Mouse (Mus musculus) limb, embryonic 12.5 days (tissue): Measurements from ENCODE around the gene B230217C12Rik. TPM values are rescaled to one million over a fixed set of nuclear protein-coding genes. Genes with fewer than 3 reads are reported as not detected.

ENCODE experiments used
- ATAC-seq: fragments of 200-750 bp; cut with Nextera tagmentation; 2 replicates; pipeline ENCODE4 v1.8.0; 2017; ENCODE audit warnings: low read depth, moderate TSS enrichment; ENCODE audit not compliant: insufficient number of reproducible peaks, insufficient read depth, low FRiP score, low TSS enrichment
- H3K27ac ChIP-seq: fragments of 300-500 bp; sonication (generic); 2 replicates; pipeline ENCODE4 v1.5.1; 2016; ENCODE audit warnings: mild to moderate bottlenecking, moderate library complexity
- H3K27me3 ChIP-seq: fragments of 300-500 bp; sonication (generic); 2 replicates; pipeline ENCODE4 v1.6.1; 2016; ENCODE audit warnings: mild to moderate bottlenecking, moderate library complexity
- H3K36me3 ChIP-seq: fragments of 300-500 bp; sonication (generic); 2 replicates; pipeline ENCODE4 v1.6.1; 2016; ENCODE audit warnings: mild to moderate bottlenecking, moderate library complexity
- H3K4me1 ChIP-seq: fragments of 300-500 bp; sonication (generic); replicated peaks from 2 replicates; pipeline ENCODE4 v1.6.1; 2016
- H3K4me2 ChIP-seq: fragments of 300-500 bp; sonication (generic); 2 replicates; pipeline ENCODE4 v1.6.1; 2016; ENCODE audit warnings: mild to moderate bottlenecking, moderate library complexity
- H3K4me3 ChIP-seq: fragments of 300-500 bp; sonication (generic); replicated peaks from 2 replicates; pipeline ENCODE4 v1.5.1; 2016; ENCODE audit warnings: mild to moderate bottlenecking
- H3K9ac ChIP-seq: fragments of 300-500 bp; sonication (generic); replicated peaks from 2 replicates; pipeline ENCODE4 v1.6.1; 2016; ENCODE audit warnings: mild to moderate bottlenecking, moderate library complexity
- H3K9me3 ChIP-seq: fragments of 300-500 bp; sonication (generic); 2 replicates; pipeline ENCODE4 v1.6.1; 2016; ENCODE audit warnings: mild to moderate bottlenecking, moderate library complexity
- WGBS: fragments of 180-500 bp; shearing (Covaris S2); methylation state at CpG from one replicate; pipeline ENCODE4 v1.1.7; 2016; 5-methylcytosine and 5-hydroxymethylcytosine counted together
- polyA plus RNA-seq: library from polyadenylated mRNA; unstranded; fragments of >200 nt; fragmentation: Nextera tagmentation; extraction: Ambion mirVana; gene quantifications from 2 replicates; pipeline ENCODE4 v1.2.1, GENCODE M21; 2016

Gene B230217C12Rik
- polyA plus RNA-seq, 1 experiment from 2014 or later, result 13.2 TPM

DNA sequence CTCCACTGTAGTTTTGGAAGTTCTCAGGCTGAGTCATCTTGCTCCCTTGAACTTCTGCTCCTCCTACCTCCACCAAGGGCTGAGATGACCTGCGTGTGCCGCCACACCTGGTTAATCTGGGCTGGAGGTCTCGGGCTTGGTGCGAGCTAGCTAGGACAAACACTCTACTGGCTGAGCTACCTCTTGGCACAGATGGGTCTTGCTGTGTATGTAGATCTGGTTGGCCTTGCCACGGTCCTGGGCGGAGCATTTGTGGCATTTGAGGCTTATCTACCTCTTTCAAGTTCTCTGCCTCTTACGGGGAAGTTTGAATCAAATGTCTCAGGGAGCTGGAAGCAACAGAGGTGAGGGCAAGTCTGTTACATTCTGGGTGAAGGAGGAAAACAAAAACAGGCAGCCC is 30.2 kb upstream of the B230217C12Rik start:
- Histone ChIP-seq H3K4me3 (no peak overlapping the region), H3K27ac (no peak overlapping the region), H3K36me3 (peaks cover 72% of the 10 kb centered on the region), H3K27me3 (no peaks in the 10 kb centered on the region), H3K9me3 (no peaks in the 10 kb centered on the region), H3K4me1 (peaks cover 79% of the 10 kb centered on the region), H3K4me2 (no peak overlapping the region), H3K9ac (no peak overlapping the region)
- 77% methylated on average over 7 of the region's 7 CpGs for WGBS
- no peak for ATAC-seq

GRCm38 (mm10) chr11:97810970-97811369 is 29.6 kb upstream of the B230217C12Rik start:
- Histone ChIP-seq H3K4me3 (no peak overlapping the region), H3K9ac (no peak overlapping the region), H3K9me3 (no peaks in the 10 kb centered on the region), H3K27me3 (no peaks in the 10 kb centered on the region), H3K4me1 (peaks cover 79% of the 10 kb centered on the region), H3K27ac (no peak overlapping the region), H3K36me3 (peaks cover 78% of the 10 kb centered on the region), H3K4me2 (no peak overlapping the region)
- ATAC-seq, result no peak
- 42% methylated on average over 3 of the region's 3 CpGs for WGBS

DNA sequence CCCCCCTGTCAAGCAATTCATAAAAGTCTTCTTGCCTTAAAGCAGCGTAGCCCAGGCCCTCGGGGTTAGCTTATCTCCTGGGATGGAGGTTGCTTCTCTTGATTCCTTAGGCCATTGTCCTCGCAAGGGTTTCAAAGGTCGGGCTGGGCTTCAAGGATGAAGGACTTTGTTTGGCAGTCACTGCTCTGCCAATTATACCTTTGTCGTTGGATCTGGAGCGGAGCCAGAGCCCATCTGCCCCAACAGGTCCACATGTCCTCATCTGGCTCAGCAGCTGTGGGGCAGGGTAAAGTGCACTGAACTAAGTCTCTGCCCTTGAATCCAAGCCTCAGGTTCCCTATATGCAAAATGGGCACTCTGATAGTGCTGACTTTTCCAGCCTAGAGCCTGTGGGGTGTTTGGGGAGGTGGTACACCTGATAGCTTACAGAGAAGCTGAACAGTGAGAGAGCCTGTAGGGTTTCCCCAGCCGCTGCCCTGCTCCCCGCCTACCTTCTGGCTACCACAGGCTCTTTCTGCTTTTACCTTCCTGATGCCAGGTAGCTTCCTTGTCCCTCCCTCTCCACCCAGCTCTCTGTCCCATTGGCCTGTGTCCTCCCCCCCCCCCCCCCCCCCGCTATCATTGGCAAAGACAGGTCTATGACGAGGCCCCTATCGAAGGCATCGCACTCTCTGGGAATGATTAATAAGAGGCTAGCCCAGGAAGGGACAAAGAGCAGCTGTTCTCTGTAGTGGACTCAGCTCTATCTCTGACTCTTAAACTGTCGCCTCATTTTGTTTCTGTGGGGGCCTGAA is 28.8 kb upstream of the B230217C12Rik start:
- Histone ChIP-seq H3K9me3 (no peaks in the 10 kb centered on the region), H3K9ac (peak overlapping the region; percentile 42; the same call in 1 of the 2 replicates), H3K27ac (peak overlapping the region; percentile 17; the same call in 1 of the 2 replicates), H3K4me1 (peaks cover 80% of the 10 kb centered on the region), H3K4me3 (no peak overlapping the region), H3K4me2 (no peak overlapping the region), H3K27me3 (no peaks in the 10 kb centered on the region), H3K36me3 (peaks cover 84% of the 10 kb centered on the region)
- 53% methylated on average over 12 of the region's 13 CpGs for WGBS
- no peak for ATAC-seq

DNA sequence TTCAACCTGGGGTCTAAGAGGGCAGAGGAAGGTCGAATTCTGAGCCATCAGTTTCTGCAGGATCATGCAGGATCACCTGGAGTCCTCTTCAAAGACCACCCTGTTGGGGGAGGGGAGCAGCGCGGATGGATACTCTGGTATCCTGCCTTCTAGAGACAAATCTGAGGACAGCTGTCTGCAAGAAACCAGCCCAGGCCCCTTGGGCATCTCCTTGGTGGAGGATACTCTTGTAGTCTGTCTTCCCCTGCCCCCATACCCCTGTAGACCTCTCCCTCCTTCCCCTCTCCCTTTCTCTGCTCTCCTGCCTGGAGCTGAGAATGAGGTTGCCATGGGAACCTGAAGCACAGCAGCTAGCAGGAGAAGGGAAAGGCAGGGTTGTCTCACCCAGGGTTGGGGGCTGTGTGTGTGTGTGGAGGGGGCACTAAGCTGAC is 28.1 kb upstream of the B230217C12Rik start:
- no peaks in the 10 kb centered on the region for H3K9me3 ChIP-seq
- no peak overlapping the region for H3K27ac ChIP-seq
- no peak for ATAC-seq
- no peaks in the 10 kb centered on the region for H3K27me3 ChIP-seq
- 44% methylated on average over 3 of the region's 3 CpGs for WGBS
- H3K4me3 ChIP-seq, result no peak overlapping the region
- H3K4me1 ChIP-seq, result peaks cover 85% of the 10 kb centered on the region
- peak overlapping the region; percentile 13; the same call in 1 of the 2 replicates for H3K4me2 ChIP-seq
- H3K9ac ChIP-seq, result peak overlapping the region; percentile 42; the same call in 1 of the 2 replicates
- H3K36me3 ChIP-seq, result peaks cover 83% of the 10 kb centered on the region

GRCm38 (mm10) chr11:97813085-97813484 is 27.5 kb upstream of the B230217C12Rik start:
- WGBS, result 64% methylated on average over 7 of the region's 7 CpGs
- no peaks in the 10 kb centered on the region for H3K9me3 ChIP-seq
- no peaks in the 10 kb centered on the region for H3K27me3 ChIP-seq
- H3K4me1 ChIP-seq, result peaks cover 85% of the 10 kb centered on the region
- peaks cover 84% of the 10 kb centered on the region for H3K36me3 ChIP-seq
- no peak overlapping the region for H3K27ac ChIP-seq
- no peak overlapping the region for H3K4me2 ChIP-seq
- no peak overlapping the region for H3K4me3 ChIP-seq
- ATAC-seq, result no peak
- 0 out of 2 replicates have a peak overlapping the region, but pooled peaks have one; percentile 2 for H3K9ac ChIP-seq

GRCm38 (mm10) chr11:97813746-97814515 is 26.6 kb upstream of the B230217C12Rik start:
- H3K4me3 ChIP-seq, result no peak overlapping the region
- H3K4me2 ChIP-seq, result no peak overlapping the region
- no peaks in the 10 kb centered on the region for H3K9me3 ChIP-seq
- ATAC-seq, result no peak
- peaks cover 85% of the 10 kb centered on the region for H3K4me1 ChIP-seq
- peaks cover 83% of the 10 kb centered on the region for H3K36me3 ChIP-seq
- no peak overlapping the region for H3K27ac ChIP-seq
- H3K9ac ChIP-seq, result no peak overlapping the region
- H3K27me3 ChIP-seq, result no peaks in the 10 kb centered on the region
- WGBS, result 86% methylated on average over 17 of the region's 17 CpGs

- H3K4me2 ChIP-seq, result no peak overlapping the region
- no peak overlapping the region for H3K4me3 ChIP-seq
- 70% methylated on average over 11 of the region's 11 CpGs for WGBS
These were observed 24.8 kb upstream of the B230217C12Rik start for GRCm38 (mm10) chr11:97815736-97816135.

GRCm38 (mm10) chr11:97816176-97816575 is 24.4 kb upstream of the B230217C12Rik start:
- H3K27me3 ChIP-seq, result no peaks in the 10 kb centered on the region
- no peak for ATAC-seq
- H3K36me3 ChIP-seq, result peaks cover 91% of the 10 kb centered on the region
- H3K9ac ChIP-seq, result no peak overlapping the region
- WGBS, result 66% methylated on average over 5 of the region's 5 CpGs
- peaks cover 70% of the 10 kb centered on the region for H3K4me1 ChIP-seq
- H3K4me2 ChIP-seq, result no peak overlapping the region
- H3K9me3 ChIP-seq, result no peaks in the 10 kb centered on the region
- H3K27ac ChIP-seq, result no peak overlapping the region
- H3K4me3 ChIP-seq, result no peak overlapping the region

More at GRCm38 (mm10) chr11:97815736-97816135, 24.8 kb upstream of the B230217C12Rik start:
- Histone ChIP-seq H3K9me3 (no peaks in the 10 kb centered on the region), H3K4me1 (peaks cover 73% of the 10 kb centered on the region), H3K27ac (no peak overlapping the region), H3K9ac (0 out of 2 replicates have a peak overlapping the region, but pooled peaks have one; percentile 14), H3K36me3 (peaks cover 86% of the 10 kb centered on the region), H3K27me3 (no peaks in the 10 kb centered on the region)
- no peak for ATAC-seq

- Histone ChIP-seq H3K9ac (0 out of 2 replicates have a peak overlapping the region, but pooled peaks have one; percentile 35), H3K36me3 (peaks cover 92% of the 10 kb centered on the region), H3K4me2 (no peak overlapping the region), H3K27me3 (no peaks in the 10 kb centered on the region), H3K4me1 (peaks cover 62% of the 10 kb centered on the region), H3K9me3 (no peaks in the 10 kb centered on the region), H3K4me3 (no peak overlapping the region), H3K27ac (peak overlapping the region; percentile 87)
- no peak for ATAC-seq
- WGBS, result 36% methylated on average over 9 of the region's 9 CpGs
These were observed 23.7 kb upstream of the B230217C12Rik start for GRCm38 (mm10) chr11:97816916-97817315.

DNA sequence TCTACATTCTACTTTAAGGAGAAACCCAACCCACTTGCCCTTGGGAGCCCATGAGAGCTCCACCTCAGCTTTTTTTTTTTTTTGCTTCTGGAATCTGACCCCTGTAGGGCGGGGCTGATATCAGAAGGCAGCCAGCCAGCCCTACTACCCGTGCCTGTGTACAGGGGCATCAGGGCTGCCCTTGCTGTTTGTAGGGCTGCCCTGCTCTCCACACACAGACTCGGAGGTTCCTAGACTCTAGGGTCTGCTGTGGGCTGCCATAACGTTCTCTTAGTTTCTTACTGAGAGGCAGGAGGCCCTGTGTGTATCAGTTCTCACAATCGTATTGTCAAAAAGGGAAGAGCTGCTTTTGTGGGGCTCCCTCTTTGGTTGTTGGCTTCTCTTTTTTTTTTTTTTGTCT is 23.2 kb upstream of the B230217C12Rik start:
- H3K36me3 ChIP-seq, result peaks cover 94% of the 10 kb centered on the region
- H3K27ac ChIP-seq, result peak overlapping the region; percentile 87
- peaks cover 58% of the 10 kb centered on the region for H3K4me1 ChIP-seq

GRCm38 (mm10) chr11:97818003-97818402 is 22.6 kb upstream of the B230217C12Rik start:
- Histone ChIP-seq H3K9ac (0 out of 2 replicates have a peak overlapping the region, but pooled peaks have one; percentile 19), H3K4me1 (peaks cover 52% of the 10 kb centered on the region)
- WGBS, result 38% methylated on average over 6 of the region's 6 CpGs

More for the DNA sequence above, 23.2 kb upstream of the B230217C12Rik start:
- Histone ChIP-seq H3K9ac (0 out of 2 replicates have a peak overlapping the region, but pooled peaks have one; percentile 35), H3K9me3 (no peaks in the 10 kb centered on the region), H3K27me3 (no peaks in the 10 kb centered on the region), H3K4me2 (no peak overlapping the region), H3K4me3 (no peak overlapping the region)
- WGBS, result 35% methylated on average over 5 of the region's 5 CpGs
- ATAC-seq, result no peak

More at GRCm38 (mm10) chr11:97818003-97818402, 22.6 kb upstream of the B230217C12Rik start:
- Histone ChIP-seq H3K4me2 (no peak overlapping the region; the same call in 1 of the 2 replicates), H3K27ac (peak overlapping the region; percentile 87), H3K9me3 (no peaks in the 10 kb centered on the region), H3K4me3 (no peak overlapping the region), H3K36me3 (peaks cover 97% of the 10 kb centered on the region), H3K27me3 (no peaks in the 10 kb centered on the region)
- ATAC-seq, result no peak
